Mouse (Mus musculus): ENCODE data around the gene Hemk1. TPM values are rescaled to one million over a fixed set of nuclear protein-coding genes. Genes with fewer than 3 reads are reported as not detected.

Hemk1 gene
- polyA plus RNA-seq, 1 experiment from 2014 or later = 11.3 TPM

DNA sequence AAGGTAGTCTGAATTCAATTTTAAA is 42.3 kb downstream of the Hemk1 start, which contains the start of gene Cish:
Gene Cish, plus strand, starts transcription at position 11 of the 25 bp plus-strand sequence.
- ATAC-seq (ENCODE audit: insufficient read depth) (no peak), DNase-seq (no peak)
- Histone ChIP-seq H3K9ac (peak within 1 kb of the TSS; percentile 70), H3K4me2 (peak within 1 kb of the TSS; percentile 98), H3K27ac (ENCODE audit: low read depth) (peak within 1 kb of the TSS; percentile 71), H3K36me3 (ENCODE audit: insufficient read depth) (peaks cover 9% of the 10 kb centered on the region), H3K4me3 (ENCODE audit: low read depth, low read length) (peak within 1 kb of the TSS; percentile 62), H3K4me1 (ENCODE audit: insufficient read depth) (peaks cover 12% of the 10 kb centered on the region; the same call in 1 of the 2 replicates), H3K27me3 (ENCODE audit: insufficient read depth, low read length) (no peaks in the 10 kb centered on the region), H3K9me3 (ENCODE audit: low read depth, low read length) (no peaks in the 10 kb centered on the region)
- TF ChIP-seq CTCF (IDR thresholded peaks at IDR 0.05; ENCODE audit: low read depth) = no peak

DNA sequence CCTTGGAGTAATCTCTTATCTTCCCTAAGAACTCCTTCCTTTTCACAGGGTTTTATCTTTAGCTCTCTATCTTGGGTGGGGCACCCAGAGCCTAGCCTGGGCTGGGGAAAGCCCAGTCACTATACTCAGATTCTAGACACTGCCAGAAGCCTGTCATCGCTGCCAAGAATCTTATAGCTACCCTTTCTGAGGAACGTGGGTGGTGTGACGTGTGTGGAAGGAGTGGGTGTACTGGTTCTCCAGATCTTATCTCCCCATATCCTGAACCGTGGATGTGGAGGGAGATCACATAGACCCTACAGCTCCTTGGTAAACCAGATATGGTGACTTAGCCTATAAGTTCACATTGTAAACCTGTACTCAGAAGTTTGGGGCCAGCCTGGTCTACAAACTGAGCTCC is 42.5 kb downstream of the Hemk1 start:
- no peak for TF ChIP-seq CTCF (IDR thresholded peaks at IDR 0.05; ENCODE audit: low read depth)
- DNase-seq = no peak
- Histone ChIP-seq H3K4me3 (ENCODE audit: low read depth, low read length) (peak overlapping the region; percentile 62), H3K4me1 (ENCODE audit: insufficient read depth) (peaks cover 12% of the 10 kb centered on the region; the same call in 1 of the 2 replicates), H3K4me2 (peak overlapping the region; percentile 98), H3K27me3 (ENCODE audit: insufficient read depth, low read length) (no peaks in the 10 kb centered on the region), H3K9me3 (ENCODE audit: low read depth, low read length) (no peaks in the 10 kb centered on the region), H3K9ac (no peak overlapping the region), H3K27ac (ENCODE audit: low read depth) (peak overlapping the region; percentile 71; the same call in 1 of the 2 replicates), H3K36me3 (ENCODE audit: insufficient read depth) (peaks cover 7% of the 10 kb centered on the region; the same call in 1 of the 2 replicates)
- no peak for ATAC-seq (ENCODE audit: insufficient read depth)
- WGBS = 35% methylated on average over 4 of the region's 4 CpGs

DNA sequence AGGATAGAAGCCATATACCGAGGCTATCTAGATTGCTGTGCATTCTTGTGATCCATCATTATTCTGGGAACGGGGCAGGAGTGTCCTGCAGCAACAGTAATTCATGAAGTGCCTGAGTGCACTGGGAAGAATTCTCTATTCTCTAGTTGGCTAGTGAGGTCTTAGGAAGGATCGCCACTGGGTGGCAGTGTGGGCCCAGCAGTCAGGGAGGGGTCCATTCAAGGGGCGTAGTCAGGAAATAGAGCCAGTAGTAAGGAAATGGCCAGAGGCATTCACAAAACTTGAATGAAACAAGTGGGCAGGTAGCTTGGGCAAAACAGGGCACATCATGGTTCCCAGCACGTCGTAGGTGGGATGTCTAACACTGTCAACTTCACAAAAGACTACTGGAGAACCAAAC is 43.9 kb downstream of the Hemk1 start:
- TF ChIP-seq CTCF (IDR thresholded peaks at IDR 0.05; ENCODE audit: low read depth) = peak; percentile 91
- Histone ChIP-seq H3K4me2 (no peak overlapping the region), H3K9ac (no peak overlapping the region), H3K9me3 (ENCODE audit: low read depth, low read length) (no peaks in the 10 kb centered on the region), H3K27me3 (ENCODE audit: insufficient read depth, low read length) (no peaks in the 10 kb centered on the region), H3K4me3 (ENCODE audit: low read depth, low read length) (no peak overlapping the region), H3K36me3 (ENCODE audit: insufficient read depth) (no peaks in the 10 kb centered on the region), H3K27ac (ENCODE audit: low read depth) (no peak overlapping the region), H3K4me1 (ENCODE audit: insufficient read depth) (peaks cover 12% of the 10 kb centered on the region; the same call in 1 of the 2 replicates)
- ATAC-seq (ENCODE audit: insufficient read depth) (no peak), DNase-seq (peak; percentile 91)
- 1% methylated on average over 6 of the region's 6 CpGs for WGBS

DNA sequence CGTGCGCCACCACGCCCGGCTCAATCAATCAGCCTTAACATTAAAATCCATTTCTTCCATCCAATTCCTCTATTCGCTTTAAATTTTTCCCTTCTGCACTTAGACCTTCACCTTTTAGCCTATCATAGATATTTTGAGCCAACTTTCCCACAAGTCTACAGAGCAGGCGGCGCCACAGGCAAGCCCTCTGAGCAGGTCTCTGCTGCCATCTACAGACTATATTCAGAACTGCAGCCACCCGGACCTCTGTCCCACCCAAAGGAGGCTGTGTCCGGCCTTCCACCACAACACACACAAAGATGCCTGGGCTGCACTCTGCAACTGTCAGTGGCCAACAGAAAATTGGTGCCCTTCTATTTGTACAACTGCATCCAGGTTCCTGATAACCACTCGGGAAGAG is 47.3 kb downstream of the Hemk1 start:
- no peak overlapping the region for H3K4me3 ChIP-seq (ENCODE audit: low read depth, low read length)
- no peak overlapping the region for H3K27ac ChIP-seq (ENCODE audit: low read depth)
- no peak overlapping the region for H3K9ac ChIP-seq
- no peak overlapping the region for H3K4me2 ChIP-seq
- H3K36me3 ChIP-seq (ENCODE audit: insufficient read depth) = no peaks in the 10 kb centered on the region
- peaks cover 8% of the 10 kb centered on the region; the same call in 1 of the 2 replicates for H3K4me1 ChIP-seq (ENCODE audit: insufficient read depth)
- no peaks in the 10 kb centered on the region for H3K27me3 ChIP-seq (ENCODE audit: insufficient read depth, low read length)
- peak; percentile 96 for TF ChIP-seq CTCF (IDR thresholded peaks at IDR 0.05; ENCODE audit: low read depth)
- peak; percentile 95 for DNase-seq
- 25% methylated on average over 10 of the region's 10 CpGs for WGBS
- H3K9me3 ChIP-seq (ENCODE audit: low read depth, low read length) = no peaks in the 10 kb centered on the region
- ATAC-seq (ENCODE audit: insufficient read depth) = 0 out of 2 replicates have a peak, but pooled peaks have one; percentile 18

DNA sequence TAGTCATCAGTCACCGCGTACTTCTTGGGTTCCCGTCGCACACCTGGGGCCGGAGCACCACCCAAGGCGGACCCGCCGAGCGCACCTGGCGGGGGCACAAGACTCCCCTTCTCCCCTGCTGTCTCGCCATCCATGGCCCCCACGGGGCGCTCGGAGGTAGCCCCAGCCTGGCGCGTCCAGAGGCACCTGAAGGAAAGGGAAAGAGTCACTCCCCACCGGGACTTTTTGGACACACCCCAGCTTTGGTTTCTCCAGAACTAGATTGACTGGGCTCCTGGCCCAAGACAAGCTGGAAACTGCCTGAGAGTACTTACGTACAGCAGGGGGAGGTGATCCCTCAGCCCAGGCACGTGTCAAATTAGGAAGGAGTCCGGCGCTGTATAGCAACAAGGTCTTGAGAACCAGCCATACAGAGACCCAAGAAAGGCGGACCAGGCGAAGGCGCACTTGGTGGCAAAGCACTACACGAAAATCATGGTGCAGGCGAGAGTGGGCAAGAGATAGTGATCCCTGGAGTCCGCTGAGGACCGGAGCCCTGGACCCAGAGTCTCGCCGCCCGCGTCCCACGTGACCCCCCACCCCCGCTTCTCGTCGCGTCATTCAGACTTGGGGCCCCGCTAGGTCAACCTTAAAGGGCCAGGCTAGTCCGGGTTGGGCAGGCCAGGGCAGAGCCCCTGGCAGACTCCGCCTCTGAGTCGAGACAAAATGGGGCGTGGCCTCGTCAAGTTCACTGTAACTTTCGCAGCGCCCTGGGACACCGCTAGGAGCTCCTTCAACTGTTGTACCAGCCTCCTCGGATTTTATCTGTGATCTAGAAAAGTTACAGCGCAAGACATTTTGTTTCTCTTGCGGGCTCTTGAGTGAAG is 48.7 kb downstream of the Hemk1 start, which contains the start of gene Mapkapk3:
Gene Mapkapk3, minus strand, starts transcription at position 667 of the 866 bp plus-strand sequence.
- DNase-seq (peak; percentile 94), ATAC-seq (ENCODE audit: insufficient read depth) (peak; percentile 86)
- Histone ChIP-seq H3K4me3 (ENCODE audit: low read depth, low read length) (peak within 1 kb of the TSS; percentile 48), H3K9me3 (ENCODE audit: low read depth, low read length) (no peaks in the 10 kb centered on the region), H3K9ac (peak within 1 kb of the TSS; percentile 48), H3K27ac (ENCODE audit: low read depth) (peak within 1 kb of the TSS; percentile 48; the same call in 1 of the 2 replicates), H3K36me3 (ENCODE audit: insufficient read depth) (no peaks in the 10 kb centered on the region), H3K27me3 (ENCODE audit: insufficient read depth, low read length) (no peaks in the 10 kb centered on the region), H3K4me1 (ENCODE audit: insufficient read depth) (peaks cover 3% of the 10 kb centered on the region; the same call in 1 of the 2 replicates), H3K4me2 (peak within 1 kb of the TSS; percentile 89)
- peak; percentile 47 for TF ChIP-seq CTCF (IDR thresholded peaks at IDR 0.05; ENCODE audit: low read depth)
- WGBS = 2% methylated on average over 49 of the region's 49 CpGs

DNA sequence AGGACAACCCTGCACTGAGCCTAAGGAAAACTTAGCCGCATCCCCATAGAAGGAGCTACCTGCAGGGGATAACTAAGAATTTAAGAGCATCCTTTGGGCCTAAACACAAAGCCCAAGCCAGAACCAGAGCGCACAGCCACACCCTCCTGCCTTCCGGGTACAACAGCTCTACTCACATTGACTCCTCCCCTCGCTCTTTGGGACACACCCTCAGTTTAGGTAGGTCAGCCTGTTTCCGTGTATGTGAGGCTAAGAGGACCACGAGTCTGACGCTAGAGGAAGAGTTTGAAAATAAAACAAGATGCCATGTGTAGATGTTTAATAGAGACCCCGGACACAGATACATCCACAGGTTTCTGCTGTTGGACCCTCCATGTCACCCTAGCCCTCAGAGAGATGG is 49.4 kb downstream of the Hemk1 start:
- H3K27ac ChIP-seq (ENCODE audit: low read depth) = no peak overlapping the region
- no peak for TF ChIP-seq CTCF (IDR thresholded peaks at IDR 0.05; ENCODE audit: low read depth)
- no peaks in the 10 kb centered on the region for H3K9me3 ChIP-seq (ENCODE audit: low read depth, low read length)
- DNase-seq (no peak), ATAC-seq (ENCODE audit: insufficient read depth) (no peak)
- 28% methylated on average over 8 of the region's 8 CpGs for WGBS
- H3K4me3 ChIP-seq (ENCODE audit: low read depth, low read length) = peak overlapping the region; percentile 48
- no peaks in the 10 kb centered on the region for H3K36me3 ChIP-seq (ENCODE audit: insufficient read depth)
- no peak overlapping the region for H3K9ac ChIP-seq
- H3K4me1 ChIP-seq (ENCODE audit: insufficient read depth) = peaks cover 3% of the 10 kb centered on the region; the same call in 1 of the 2 replicates
- H3K27me3 ChIP-seq (ENCODE audit: insufficient read depth, low read length) = no peaks in the 10 kb centered on the region
- H3K4me2 ChIP-seq = peak overlapping the region; percentile 89

DNA sequence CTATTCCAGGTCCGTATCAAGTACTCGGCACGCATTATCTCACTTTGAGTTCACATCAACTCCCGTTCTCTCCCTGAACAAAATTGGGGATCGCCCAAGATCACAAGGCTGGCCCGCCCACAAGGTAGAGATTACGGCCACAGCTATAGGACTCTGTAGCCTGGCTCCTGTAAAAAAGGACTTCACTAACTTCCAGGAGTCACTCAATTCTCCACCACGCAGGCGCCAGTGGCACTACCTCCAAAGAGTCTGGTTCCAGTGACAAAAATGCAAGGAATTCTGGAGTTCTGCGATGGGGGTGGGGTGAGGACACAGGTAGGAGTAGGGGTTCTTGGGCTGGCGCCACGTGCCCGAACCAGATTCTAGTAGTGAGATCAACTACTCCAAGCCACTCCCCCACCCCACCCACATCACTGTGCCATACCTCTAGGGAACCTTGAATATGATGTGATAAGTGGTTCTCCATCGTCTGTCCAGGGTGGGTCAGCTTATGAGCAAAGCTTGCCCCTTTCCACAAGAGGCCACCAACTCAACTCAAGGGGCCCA is 50.0 kb downstream of the Hemk1 start:
- no peaks in the 10 kb centered on the region for H3K27me3 ChIP-seq (ENCODE audit: insufficient read depth, low read length)
- WGBS = 77% methylated on average over 14 of the region's 14 CpGs
- peaks cover 3% of the 10 kb centered on the region; the same call in 1 of the 2 replicates for H3K4me1 ChIP-seq (ENCODE audit: insufficient read depth)
- no peak for DNase-seq
- no peak for TF ChIP-seq CTCF (IDR thresholded peaks at IDR 0.05; ENCODE audit: low read depth)
- H3K9ac ChIP-seq = no peak overlapping the region
- ATAC-seq (ENCODE audit: insufficient read depth) = no peak
- no peaks in the 10 kb centered on the region for H3K9me3 ChIP-seq (ENCODE audit: low read depth, low read length)
- no peaks in the 10 kb centered on the region for H3K36me3 ChIP-seq (ENCODE audit: insufficient read depth)
- H3K27ac ChIP-seq (ENCODE audit: low read depth) = no peak overlapping the region
- H3K4me3 ChIP-seq (ENCODE audit: low read depth, low read length) = no peak overlapping the region
- H3K4me2 ChIP-seq = peak overlapping the region; percentile 89

Data from lung, embryonic 14.5 days (tissue).